Mouse (Mus musculus) hindbrain, embryonic 16.5 days (tissue): ENCODE data around the gene Cracr2b. TPM values are rescaled to one million over a fixed set of nuclear protein-coding genes. Genes with fewer than 3 reads are reported as not detected.

Source experiments
- ATAC-seq: fragments of 200-750 bp; cut with Nextera tagmentation; 2 replicates; pipeline ENCODE4 v1.8.0; 2017; ENCODE audit warnings: moderate TSS enrichment, moderate library complexity
- H3K27ac ChIP-seq: fragments of 300-500 bp; sonication (generic); 2 replicates; pipeline ENCODE4 v1.5.1; 2014; ENCODE audit warnings: low read depth, mild to moderate bottlenecking, control low read depth, low read length, moderate library complexity
- H3K27me3 ChIP-seq: fragments of 300-500 bp; sonication (generic); replicated peaks from 2 replicates; pipeline ENCODE4 v1.6.1; 2014; ENCODE audit warnings: low read length; ENCODE audit not compliant: control insufficient read depth, insufficient read depth
- H3K36me3 ChIP-seq: fragments of 300-500 bp; sonication (generic); 2 replicates; pipeline ENCODE4 v1.6.1; 2014; ENCODE audit warnings: mild to moderate bottlenecking, low read length, moderate library complexity, mixed read lengths; ENCODE audit not compliant: control insufficient read depth, insufficient read depth
- H3K4me1 ChIP-seq: fragments of 300-500 bp; sonication (generic); 2 replicates; pipeline ENCODE4 v1.6.1; 2014; ENCODE audit warnings: low read depth, low read length; ENCODE audit not compliant: control insufficient read depth, insufficient read depth
- H3K4me2 ChIP-seq: fragments of 300-500 bp; sonication (generic); 2 replicates; pipeline ENCODE4 v1.6.1; 2014; ENCODE audit warnings: mild to moderate bottlenecking, low read length, control low read depth, moderate library complexity
- H3K4me3 ChIP-seq: fragments of 300-500 bp; sonication (generic); 2 replicates; pipeline ENCODE4 v1.5.1; 2014; ENCODE audit warnings: mild to moderate bottlenecking, low read length, control low read depth, moderate library complexity
- H3K9ac ChIP-seq: fragments of 300-500 bp; sonication (generic); 2 replicates; pipeline ENCODE4 v1.6.1; 2014; ENCODE audit warnings: low read depth, mild to moderate bottlenecking, control low read depth, low read length, moderate library complexity
- H3K9me3 ChIP-seq: fragments of 300-500 bp; sonication (generic); 2 replicates; pipeline ENCODE4 v1.6.1; 2014; ENCODE audit warnings: mild to moderate bottlenecking, low read length, moderate library complexity; ENCODE audit not compliant: control insufficient read depth
- WGBS: fragments of 180-500 bp; shearing (Covaris S2); extraction: QIAGEN DNeasy Blood & Tissue Kit; methylation state at CpG from one replicate; pipeline ENCODE4 v1.1.7; 2014; 5-methylcytosine and 5-hydroxymethylcytosine counted together
- polyA plus RNA-seq: library from polyadenylated mRNA; unstranded; fragments of >200 nt; fragmentation: Nextera tagmentation; extraction: Ambion mirVana; gene quantifications from 2 replicates; pipeline ENCODE4 v1.2.1, GENCODE M21; 2015

Cracr2b gene
- polyA plus RNA-seq, 1 experiment from 2014 or later, result 10.8 TPM

GRCm38 (mm10) chr7:141447110-141447991, 13.5 kb upstream of the Cracr2b start, which contains the start of gene Rplp2:
Gene Rplp2 (plus strand): TSS chr7:141447370.
- WGBS, result under 1% methylated on average over 63 of the region's 63 CpGs
- Histone ChIP-seq H3K9me3 (no peaks in the 10 kb centered on the region), H3K9ac (peak within 1 kb of the TSS; percentile 77), H3K4me3 (peak within 1 kb of the TSS; percentile 76), H3K27ac (peak within 1 kb of the TSS; percentile 92), H3K4me1 (peaks cover 22% of the 10 kb centered on the region), H3K4me2 (peak within 1 kb of the TSS; percentile 80), H3K27me3 (no peaks in the 10 kb centered on the region), H3K36me3 (peaks cover 22% of the 10 kb centered on the region)
- peak; percentile 94 for ATAC-seq

GRCm38 (mm10) chr7:141451928-141452327, 9.0 kb upstream of the Cracr2b start:
- Histone ChIP-seq H3K36me3 (peaks cover 22% of the 10 kb centered on the region), H3K4me3 (no peak overlapping the region), H3K27ac (no peak overlapping the region), H3K9me3 (no peaks in the 10 kb centered on the region), H3K9ac (no peak overlapping the region), H3K4me1 (peaks cover 21% of the 10 kb centered on the region), H3K27me3 (no peaks in the 10 kb centered on the region), H3K4me2 (no peak overlapping the region)
- ATAC-seq, result no peak

GRCm38 (mm10) chr7:141453636-141454035, 7.3 kb upstream of the Cracr2b start:
- no peaks in the 10 kb centered on the region for H3K9me3 ChIP-seq
- 87% methylated on average over 2 of the region's 2 CpGs for WGBS

GRCm38 (mm10) chr7:141454967-141455551, 5.8 kb upstream of the Cracr2b start, which contains the start of gene Pnpla2:
Gene Pnpla2 (plus strand): TSS chr7:141455198.
- no peaks in the 10 kb centered on the region for H3K9me3 ChIP-seq
- H3K27me3 ChIP-seq, result no peaks in the 10 kb centered on the region; the same call in none of the 2 replicates
- H3K36me3 ChIP-seq, result peaks cover 22% of the 10 kb centered on the region
- peak; percentile 81 for ATAC-seq
- H3K27ac ChIP-seq, result peak within 1 kb of the TSS; percentile 72
- H3K4me1 ChIP-seq, result peaks cover 10% of the 10 kb centered on the region
- H3K4me3 ChIP-seq, result peak within 1 kb of the TSS; percentile 81
- under 1% methylated on average over 42 of the region's 45 CpGs for WGBS
- H3K4me2 ChIP-seq, result peak within 1 kb of the TSS; percentile 92
- peak within 1 kb of the TSS; percentile 81 for H3K9ac ChIP-seq

More at GRCm38 (mm10) chr7:141453636-141454035, 7.3 kb upstream of the Cracr2b start:
- Histone ChIP-seq H3K4me1 (peaks cover 15% of the 10 kb centered on the region), H3K27ac (no peak overlapping the region), H3K4me3 (no peak overlapping the region), H3K4me2 (no peak overlapping the region), H3K27me3 (no peaks in the 10 kb centered on the region), H3K9ac (no peak overlapping the region), H3K36me3 (peaks cover 22% of the 10 kb centered on the region)
- ATAC-seq, result no peak

- peaks cover 18% of the 10 kb centered on the region for H3K36me3 ChIP-seq
- H3K4me1 ChIP-seq, result peaks cover 10% of the 10 kb centered on the region
- peak overlapping the region; percentile 81 for H3K9ac ChIP-seq
- H3K4me2 ChIP-seq, result peak overlapping the region; percentile 92
- peak; percentile 35 for ATAC-seq
- WGBS, result 1% methylated on average over 22 of the region's 23 CpGs
- peak overlapping the region; percentile 72 for H3K27ac ChIP-seq
- H3K9me3 ChIP-seq, result no peaks in the 10 kb centered on the region
- peaks cover 5% of the 10 kb centered on the region for H3K27me3 ChIP-seq
- peak overlapping the region; percentile 81 for H3K4me3 ChIP-seq
Measured at GRCm38 (mm10) chr7:141455610-141456314, 5.1 kb upstream of the Cracr2b start.

GRCm38 (mm10) chr7:141456739-141457138, 4.2 kb upstream of the Cracr2b start:
- H3K9ac ChIP-seq, result no peak overlapping the region; the same call in 1 of the 2 replicates
- 89% methylated on average over 6 of the region's 6 CpGs for WGBS
- no peak overlapping the region for H3K27ac ChIP-seq
- no peak for ATAC-seq
- no peak overlapping the region for H3K4me3 ChIP-seq
- peaks cover 13% of the 10 kb centered on the region for H3K4me1 ChIP-seq
- peaks cover 13% of the 10 kb centered on the region for H3K27me3 ChIP-seq
- no peaks in the 10 kb centered on the region for H3K9me3 ChIP-seq
- H3K4me2 ChIP-seq, result peak overlapping the region; percentile 92; the same call in 1 of the 2 replicates
- peaks cover 9% of the 10 kb centered on the region; the same call in 1 of the 2 replicates for H3K36me3 ChIP-seq

- ATAC-seq, result no peak
- WGBS, result 93% methylated on average over 14 of the region's 14 CpGs
Measured at GRCm38 (mm10) chr7:141457236-141457635, 3.7 kb upstream of the Cracr2b start.

GRCm38 (mm10) chr7:141457986-141458660, 2.8 kb upstream of the Cracr2b start:
- Histone ChIP-seq H3K27ac (no peak overlapping the region), H3K36me3 (peaks cover 3% of the 10 kb centered on the region; the same call in 1 of the 2 replicates), H3K9me3 (no peaks in the 10 kb centered on the region), H3K9ac (no peak overlapping the region), H3K4me3 (no peak overlapping the region), H3K4me1 (peaks cover 18% of the 10 kb centered on the region), H3K4me2 (no peak overlapping the region), H3K27me3 (peaks cover 26% of the 10 kb centered on the region)
- WGBS, result 77% methylated on average over 15 of the region's 15 CpGs
- ATAC-seq, result no peak

More at GRCm38 (mm10) chr7:141457236-141457635, 3.7 kb upstream of the Cracr2b start:
- Histone ChIP-seq H3K36me3 (peaks cover 4% of the 10 kb centered on the region; the same call in 1 of the 2 replicates), H3K4me1 (peaks cover 18% of the 10 kb centered on the region), H3K27me3 (peaks cover 18% of the 10 kb centered on the region), H3K4me2 (no peak overlapping the region), H3K9me3 (no peaks in the 10 kb centered on the region), H3K27ac (no peak overlapping the region), H3K4me3 (no peak overlapping the region), H3K9ac (no peak overlapping the region)
